Mouse (Mus musculus) lung, postnatal 0 days (tissue): ENCODE results near the gene Grm1.

Experiments
- CTCF ChIP-seq: IDR thresholded peaks from 2 replicates; pipeline ENCODE4 v1.5.1; 2016; ENCODE audit warnings: antibody characterized with exemption, mild to moderate bottlenecking
- EP300 ChIP-seq: IDR thresholded peaks from 2 replicates; pipeline ENCODE4 v1.6.1; 2016; ENCODE audit warnings: antibody characterized with exemption, mild to moderate bottlenecking, control low read depth

GRCm38 (mm10) chr10:10726501-10726900 lies 355.7 kb downstream of the Grm1 start:
- TF ChIP-seq CTCF (no peak), EP300 (no peak)
